Mouse (Mus musculus) limb, embryonic 10.5 days (tissue): ENCODE measurements around the gene Sec11a. TPM values are rescaled to one million over a fixed set of nuclear protein-coding genes. Genes with fewer than 3 reads are reported as not detected.

Experiments used
- DNase-seq: peaks from one replicate; pipeline ENCODE4 v3.0.0-alpha.2; 2017; ENCODE audit warnings: low spot score
- H3K27ac ChIP-seq: fragments of 300-500 bp; sonication (generic); 2 replicates; pipeline ENCODE4 v1.5.1; 2016; ENCODE audit warnings: mild to moderate bottlenecking
- H3K27me3 ChIP-seq: fragments of 300-500 bp; sonication (generic); 2 replicates; pipeline ENCODE4 v1.6.1; 2016; ENCODE audit warnings: low read depth, mild to moderate bottlenecking; ENCODE audit not compliant: poor library complexity, severe bottlenecking
- H3K36me3 ChIP-seq: fragments of 300-500 bp; sonication (generic); 2 replicates; pipeline ENCODE4 v1.6.1; 2016; ENCODE audit warnings: mild to moderate bottlenecking, moderate library complexity
- H3K4me1 ChIP-seq: fragments of 300-500 bp; sonication (generic); 2 replicates; pipeline ENCODE4 v1.6.1; 2016
- H3K4me3 ChIP-seq: fragments of 300-500 bp; sonication (generic); 2 replicates; pipeline ENCODE4 v1.5.1; 2016; ENCODE audit warnings: mild to moderate bottlenecking, moderate library complexity
- H3K9me3 ChIP-seq: fragments of 300-500 bp; sonication (generic); replicated peaks from 2 replicates; pipeline ENCODE4 v1.6.1; 2016; ENCODE audit warnings: mild to moderate bottlenecking
- WGBS: fragments of 180-500 bp; shearing (Covaris S2); methylation state at CpG from one replicate; pipeline ENCODE4 v1.1.7; 2016; 5-methylcytosine and 5-hydroxymethylcytosine counted together
- polyA plus RNA-seq: library from polyadenylated mRNA; unstranded; fragments of >200 nt; fragmentation: Nextera tagmentation; extraction: Ambion mirVana; gene quantifications from 2 replicates; pipeline ENCODE4 v1.2.1, GENCODE M21; 2016

Gene Sec11a
- polyA plus RNA-seq, 1 experiment from 2014 or later: 201 TPM

GRCm38 (mm10) chr7:80860227-80860626, 87.4 kb downstream of the Sec11a start:
- peak; percentile 77 for DNase-seq
- WGBS: under 1% methylated on average over 13 of the region's 13 CpGs
- Histone ChIP-seq H3K9me3 (no peaks in the 10 kb centered on the region), H3K36me3 (peaks cover 25% of the 10 kb centered on the region), H3K27me3 (no peaks in the 10 kb centered on the region), H3K4me1 (peaks cover 33% of the 10 kb centered on the region), H3K27ac (peak overlapping the region; percentile 100), H3K4me3 (peak overlapping the region; percentile 97)

GRCm38 (mm10) chr7:80857181-80857580, 90.4 kb downstream of the Sec11a start:
- H3K27ac ChIP-seq: no peak overlapping the region
- no peaks in the 10 kb centered on the region for H3K9me3 ChIP-seq
- H3K27me3 ChIP-seq: no peaks in the 10 kb centered on the region
- H3K36me3 ChIP-seq: no peaks in the 10 kb centered on the region
- peaks cover 12% of the 10 kb centered on the region for H3K4me1 ChIP-seq
- WGBS: 32% methylated on average over 6 of the region's 6 CpGs
- DNase-seq: peak; percentile 83
- no peak overlapping the region for H3K4me3 ChIP-seq

DNA sequence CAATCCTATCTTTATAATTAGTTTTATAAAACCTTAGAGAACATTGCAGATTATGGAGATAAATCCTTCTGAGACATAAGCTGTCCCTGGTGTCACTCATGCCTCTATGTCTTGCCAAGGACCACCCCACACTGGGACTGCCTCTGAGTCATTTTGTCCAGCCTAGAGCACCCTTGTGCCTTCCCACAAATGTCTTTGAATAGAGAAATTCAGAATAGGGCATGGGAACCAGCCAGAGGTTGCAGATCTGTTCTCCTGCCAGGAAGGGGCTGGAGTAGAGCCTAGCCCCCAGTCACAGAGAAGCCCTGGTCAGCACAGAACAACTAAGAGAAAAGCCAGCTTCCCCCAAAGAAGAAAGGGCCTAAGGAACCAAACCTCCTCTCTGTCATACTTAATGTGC, 92.3 kb downstream of the Sec11a start:
- Histone ChIP-seq H3K4me1 (peaks cover 4% of the 10 kb centered on the region), H3K27me3 (no peaks in the 10 kb centered on the region), H3K27ac (no peak overlapping the region), H3K9me3 (no peaks in the 10 kb centered on the region), H3K36me3 (no peaks in the 10 kb centered on the region), H3K4me3 (no peak overlapping the region)
- no peak for DNase-seq

Other genes with a start within 250 kb of the Sec11a start
- 21.8 and 25.4 TPM in 2 replicates for gene Iqgap1, start 121.8 kb downstream of the Sec11a start, polyA plus RNA-seq
- gene Zscan2, start 86.9 kb downstream of the Sec11a start, polyA plus RNA-seq: 4.0 and 4.3 TPM in 2 replicates
- 49.5 and 54.5 TPM in 2 replicates for gene Wdr73, start 46.5 kb downstream of the Sec11a start, polyA plus RNA-seq
- gene Nmb, start 42.7 kb downstream of the Sec11a start, polyA plus RNA-seq: 9.1 and 9.2 TPM in 2 replicates
- gene Zfp592, start 45.9 kb upstream of the Sec11a start, polyA plus RNA-seq: 15.7 and 16.1 TPM in 2 replicates
- 0.19 and 0.48 TPM in 2 replicates for gene Alpk3, start 109.8 kb upstream of the Sec11a start, polyA plus RNA-seq
- gene Slc28a1, start 167.0 kb upstream of the Sec11a start, polyA plus RNA-seq: 0.09 TPM in 1 of 2 replicates, not detected in the other